ENCODE assay signal across 8 mouse cellular contexts in genomic region chr2:170101132-170101531, GRCm38 (mm10). TPM values are rescaled to one million over a fixed set of nuclear protein-coding genes. Genes with fewer than 3 reads are reported as not detected.
A peak's percentile ranks its signal among the peaks of the same experiment; 100 is the strongest.
DNase-seq lines count a peak whose midpoint lies in the region; ATAC-seq lines count a peak whose summit lies in the region.

No protein-coding gene starts in this region.

- 5% methylated on average over 12 of the region's 12 CpGs for WGBS in hindbrain, embryonic 15.5 days

- ATAC-seq in hindbrain, embryonic 15.5 days (ENCODE audit: low FRiP score, low read depth), result peak; percentile 42; the same call in 1 of the 2 replicates
- peak; percentile 89 for ATAC-seq in megakaryocyte, adult 5-6 weeks (ENCODE audit: poor library complexity, severe bottlenecking)

- no peak overlapping the region for H3K4me3 ChIP-seq in hindbrain, embryonic 15.5 days

- peak; percentile 92 for DNase-seq in NIH3T3 (ENCODE audit: low read depth)
- peak; percentile 70 to 80 for DNase-seq in cerebellum, adult 18-20 months
- DNase-seq in forelimb bud, embryonic 11.5 days (ENCODE audit: low read depth, low spot score), result peak; percentile 93
- peak; percentile 97 to 100 for DNase-seq in layer of hippocampus, postnatal 25 days (ENCODE audit: extremely low spot score in 1 of 2, low spot score in 1 of 2)
- DNase-seq in right cerebral cortex, adult 18-20 months, result peak; percentile 81
- DNase-seq in urinary bladder, adult 18-20 months (ENCODE audit: low spot score in 2 of 2), result peak; percentile 85 to 96

- no peak overlapping the region for H3K4me2 ChIP-seq in hindbrain, embryonic 15.5 days

- H3K9ac ChIP-seq in hindbrain, embryonic 15.5 days, result no peak overlapping the region

- no peak overlapping the region for H3K27ac ChIP-seq in hindbrain, embryonic 15.5 days (replicated peaks)

- H3K36me3 ChIP-seq in hindbrain, embryonic 15.5 days, result no peaks in the 10 kb centered on the region

- H3K27me3 ChIP-seq in hindbrain, embryonic 15.5 days, result no peaks in the 10 kb centered on the region

- no peaks in the 10 kb centered on the region for H3K9me3 ChIP-seq in hindbrain, embryonic 15.5 days

- H3K4me1 ChIP-seq in hindbrain, embryonic 15.5 days (replicated peaks), result no peaks in the 10 kb centered on the region

RNA-seq across cellular contexts. Expression of gene Zfp217, which starts 46.8 kb away (rescaled TPM):
- polyA plus RNA-seq in hindbrain, embryonic 15.5 days (2015; fragmentation: Nextera tagmentation; extraction: Ambion mirVana), result 1.7 and 1.9 TPM in 2 replicates
- total RNA-seq in layer of hippocampus, postnatal 25 days (2021), result 1 to 10 TPM; 2.6 to 5.4 TPM
- total RNA-seq in megakaryocyte, adult 5-6 weeks (2015), result 40.4 and 52.3 TPM in 2 replicates
- 50.9 and 62.5 TPM in 2 replicates for total RNA-seq in megakaryocyte, adult 5-6 weeks (2017)

Comparison
In these comparisons a context has a peak if more than half of its experiments do, and no peak if none do; other contexts are left out.
1. RNA of gene Zfp217, which starts 46.8 kb away (total RNA-seq): 40.4 to 62.5 TPM in megakaryocyte, adult 5-6 weeks; 2.6 to 5.4 TPM in layer of hippocampus, postnatal 25 days; every median in the first group is over 4 times any median in the second.
2. Peak in every context shown above with its lines, with median percentiles within 50 percentile points of each other: DNase-seq.